Mouse (Mus musculus): ENCODE measurements around the gene Defb42.

GRCm38 (mm10) chr14:63060361-63060760, 13.6 kb downstream of the Defb42 start:
- TF ChIP-seq CTCF (IDR thresholded peaks at IDR 0.05; ENCODE audit: extremely low read depth, insufficient read length, insufficient replicate concordance, low read depth, low read length) (no peak), POLR2A (IDR thresholded peaks at IDR 0.05; ENCODE audit: low read depth, low read length) (no peak)
